Mouse (Mus musculus) forebrain, embryonic 15.5 days (tissue): ENCODE results near the gene D10Wsu102e. TPM values are rescaled to one million over a fixed set of nuclear protein-coding genes. Genes with fewer than 3 reads are reported as not detected.
"Not testable (repeated sequence)": the region's sequence is repeated elsewhere in the genome, so short reads cannot be mapped to it uniquely, and the experiment has no call there.

Source experiments
- ATAC-seq: fragments of 200-750 bp; cut with Nextera tagmentation; replicated peaks from 2 replicates; pipeline ENCODE4 v1.8.0; 2017; ENCODE audit warnings: mild to moderate bottlenecking, moderate TSS enrichment, moderate library complexity
- H3K27ac ChIP-seq: fragments of 300-500 bp; sonication (generic); replicated peaks from 2 replicates; pipeline ENCODE4 v1.5.1; 2015; ENCODE audit warnings: mild to moderate bottlenecking, inconsistent platforms
- H3K27me3 ChIP-seq: fragments of 300-500 bp; sonication (generic); 2 replicates; pipeline ENCODE4 v1.6.1; 2015; ENCODE audit warnings: inconsistent platforms
- H3K36me3 ChIP-seq: fragments of 300-500 bp; sonication (generic); 2 replicates; pipeline ENCODE4 v1.6.1; 2015; ENCODE audit warnings: mild to moderate bottlenecking, inconsistent platforms
- H3K4me1 ChIP-seq: fragments of 300-500 bp; sonication (generic); 2 replicates; pipeline ENCODE4 v1.6.1; 2015; ENCODE audit warnings: inconsistent platforms
- H3K4me2 ChIP-seq: fragments of 300-500 bp; sonication (generic); replicated peaks from 2 replicates; pipeline ENCODE4 v1.6.1; 2015; ENCODE audit warnings: mild to moderate bottlenecking, inconsistent platforms
- H3K4me3 ChIP-seq: fragments of 300-500 bp; sonication (generic); 2 replicates; pipeline ENCODE4 v1.5.1; 2015; ENCODE audit warnings: mild to moderate bottlenecking, inconsistent platforms
- H3K9ac ChIP-seq: fragments of 300-500 bp; sonication (generic); replicated peaks from 2 replicates; pipeline ENCODE4 v1.6.1; 2015; ENCODE audit warnings: mild to moderate bottlenecking, inconsistent platforms
- H3K9me3 ChIP-seq: fragments of 300-500 bp; sonication (generic); 2 replicates; pipeline ENCODE4 v1.6.1; 2016; ENCODE audit warnings: inconsistent platforms
- WGBS: fragments of 180-500 bp; shearing (Covaris S2); methylation state at CpG from one replicate; pipeline ENCODE4 v1.1.7; 2015; ENCODE audit warnings: mixed read lengths; 5-methylcytosine and 5-hydroxymethylcytosine counted together
- polyA plus RNA-seq: library from polyadenylated mRNA; unstranded; fragments of >200 nt; fragmentation: Nextera tagmentation; extraction: Ambion mirVana; gene quantifications from 2 replicates; pipeline ENCODE4 v1.2.1, GENCODE M21; 2015

Gene D10Wsu102e
- polyA plus RNA-seq, 1 experiment from 2014 or later: 1.1 TPM

DNA sequence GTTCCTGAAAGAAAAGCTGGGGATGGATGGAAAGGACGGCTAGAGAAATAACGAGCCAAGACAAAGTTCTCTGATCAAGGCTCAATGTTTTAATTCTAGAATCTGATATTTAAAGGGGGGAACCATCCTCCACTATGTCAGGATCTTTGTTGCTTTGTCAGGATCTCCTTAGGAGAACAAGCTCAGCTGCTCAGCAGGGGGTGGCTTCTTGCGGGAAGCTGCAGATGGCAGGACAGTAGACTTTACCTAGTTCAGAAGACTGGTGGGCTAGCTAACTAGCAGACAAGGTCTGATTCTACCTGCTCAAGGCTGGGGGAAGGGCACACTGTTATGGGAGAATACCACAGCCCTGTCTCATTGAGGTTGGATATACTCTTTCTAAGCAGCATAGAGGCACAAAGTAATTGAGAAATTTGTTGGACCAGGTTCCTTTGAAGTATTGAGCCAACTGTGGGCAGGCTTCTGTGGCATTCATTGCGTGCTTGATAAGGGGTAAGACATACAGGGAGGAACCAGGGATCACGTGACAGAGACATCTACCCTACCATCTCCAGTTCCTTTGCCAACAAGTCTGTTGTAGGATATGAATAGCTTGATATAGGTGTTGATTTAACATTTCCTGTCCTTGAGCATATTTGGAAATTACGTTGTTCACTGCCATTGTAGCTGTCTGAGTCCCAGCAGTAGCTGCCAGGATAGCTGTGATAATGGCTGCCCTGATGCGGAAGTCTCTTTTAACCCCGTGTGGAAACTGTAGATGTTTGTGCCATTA is 17.1 kb downstream of the D10Wsu102e start:
- no peak for ATAC-seq
- Histone ChIP-seq H3K27me3 (no peaks in the 10 kb centered on the region), H3K9me3 (no peaks in the 10 kb centered on the region), H3K36me3 (peaks cover 16% of the 10 kb centered on the region), H3K9ac (no peak overlapping the region), H3K4me1 (no peaks in the 10 kb centered on the region), H3K4me2 (no peak overlapping the region), H3K4me3 (no peak overlapping the region), H3K27ac (no peak overlapping the region)
- 83% methylated on average over 8 of the region's 8 CpGs for WGBS

GRCm38 (mm10) chr10:83378083-83378833 is 18.2 kb downstream of the D10Wsu102e start:
- Histone ChIP-seq H3K4me2 (no peak overlapping the region), H3K36me3 (peaks cover 15% of the 10 kb centered on the region), H3K9ac (no peak overlapping the region), H3K4me3 (no peak overlapping the region), H3K4me1 (no peaks in the 10 kb centered on the region), H3K9me3 (no peaks in the 10 kb centered on the region), H3K27ac (no peak overlapping the region), H3K27me3 (no peaks in the 10 kb centered on the region)
- WGBS: 74% methylated on average over 9 of the region's 9 CpGs
- ATAC-seq: no peak

- Histone ChIP-seq H3K4me2 (no peak overlapping the region), H3K36me3 (no peaks in the 10 kb centered on the region), H3K9me3 (no peaks in the 10 kb centered on the region), H3K4me3 (no peak overlapping the region), H3K9ac (no peak overlapping the region), H3K4me1 (no peaks in the 10 kb centered on the region), H3K27ac (no peak overlapping the region), H3K27me3 (no peaks in the 10 kb centered on the region)
- ATAC-seq: no peak
- WGBS: 96% methylated on average over 2 of the region's 2 CpGs
Measured at GRCm38 (mm10) chr10:83380501-83380900, 20.5 kb downstream of the D10Wsu102e start.

DNA sequence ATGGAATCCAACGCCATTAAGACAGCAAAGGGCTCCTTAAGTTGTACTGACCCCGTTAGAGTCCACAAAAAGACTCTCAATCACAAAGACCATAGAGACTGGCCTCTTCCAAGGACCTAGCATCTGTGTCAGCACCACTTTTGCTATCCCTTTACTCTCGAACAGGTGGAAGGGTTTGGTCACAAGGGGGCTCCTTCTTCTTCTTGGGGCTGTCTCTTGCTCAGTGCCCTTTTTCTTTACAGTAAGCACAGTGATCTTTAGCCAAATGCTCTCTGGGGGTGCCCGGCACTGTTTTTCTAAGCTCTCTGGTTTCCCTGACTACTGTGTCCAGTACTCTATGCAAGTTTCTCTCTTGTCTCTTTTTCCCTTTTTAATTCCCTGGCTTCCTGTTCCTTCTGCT is 22.5 kb downstream of the D10Wsu102e start:
- no peak overlapping the region for H3K4me2 ChIP-seq
- no peak for ATAC-seq
- no peak overlapping the region for H3K4me3 ChIP-seq
- H3K9me3 ChIP-seq: no peaks in the 10 kb centered on the region
- no peak overlapping the region for H3K27ac ChIP-seq
- no peaks in the 10 kb centered on the region for H3K27me3 ChIP-seq
- H3K9ac ChIP-seq: no peak overlapping the region
- H3K36me3 ChIP-seq: no peaks in the 10 kb centered on the region
- H3K4me1 ChIP-seq: no peaks in the 10 kb centered on the region
- WGBS: 83% methylated on average over 4 of the region's 4 CpGs

- no peaks in the 10 kb centered on the region for H3K4me1 ChIP-seq
- H3K9ac ChIP-seq: no peak overlapping the region
- no peaks in the 10 kb centered on the region for H3K9me3 ChIP-seq
- H3K36me3 ChIP-seq: no peaks in the 10 kb centered on the region
- no peak overlapping the region for H3K27ac ChIP-seq
- H3K4me3 ChIP-seq: no peak overlapping the region
- no peak overlapping the region for H3K4me2 ChIP-seq
- 83% methylated on average over 2 of the region's 2 CpGs for WGBS
- no peaks in the 10 kb centered on the region for H3K27me3 ChIP-seq
- ATAC-seq: no peak
Measured at GRCm38 (mm10) chr10:83382988-83383387, 23.0 kb downstream of the D10Wsu102e start.

DNA sequence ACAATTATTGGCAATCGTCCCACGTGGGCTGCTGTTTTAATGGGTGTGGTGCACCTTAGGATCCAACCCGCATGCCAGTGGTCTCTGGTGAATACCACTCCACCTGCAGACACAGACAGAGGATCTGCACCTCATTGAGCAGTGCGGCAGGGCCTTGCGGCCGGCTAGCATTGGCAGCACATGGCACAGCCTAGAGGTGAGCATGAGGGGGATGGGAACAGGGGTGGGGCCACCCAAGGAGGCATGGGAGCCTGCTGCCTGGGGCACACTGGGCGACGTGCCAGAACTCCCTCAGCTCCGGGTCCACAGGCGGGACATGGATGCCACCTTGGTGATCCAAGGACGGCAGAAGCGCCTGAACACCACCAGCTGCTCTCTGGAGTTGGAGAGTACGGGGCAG is 23.8 kb downstream of the D10Wsu102e start:
- Histone ChIP-seq H3K27me3 (no peaks in the 10 kb centered on the region), H3K27ac (no peak overlapping the region), H3K4me2 (no peak overlapping the region), H3K4me3 (no peak overlapping the region), H3K9ac (no peak overlapping the region), H3K36me3 (no peaks in the 10 kb centered on the region), H3K4me1 (no peaks in the 10 kb centered on the region), H3K9me3 (no peaks in the 10 kb centered on the region)
- ATAC-seq: no peak
- 83% methylated on average over 13 of the region's 13 CpGs for whole genome bisulfite sequencing

DNA sequence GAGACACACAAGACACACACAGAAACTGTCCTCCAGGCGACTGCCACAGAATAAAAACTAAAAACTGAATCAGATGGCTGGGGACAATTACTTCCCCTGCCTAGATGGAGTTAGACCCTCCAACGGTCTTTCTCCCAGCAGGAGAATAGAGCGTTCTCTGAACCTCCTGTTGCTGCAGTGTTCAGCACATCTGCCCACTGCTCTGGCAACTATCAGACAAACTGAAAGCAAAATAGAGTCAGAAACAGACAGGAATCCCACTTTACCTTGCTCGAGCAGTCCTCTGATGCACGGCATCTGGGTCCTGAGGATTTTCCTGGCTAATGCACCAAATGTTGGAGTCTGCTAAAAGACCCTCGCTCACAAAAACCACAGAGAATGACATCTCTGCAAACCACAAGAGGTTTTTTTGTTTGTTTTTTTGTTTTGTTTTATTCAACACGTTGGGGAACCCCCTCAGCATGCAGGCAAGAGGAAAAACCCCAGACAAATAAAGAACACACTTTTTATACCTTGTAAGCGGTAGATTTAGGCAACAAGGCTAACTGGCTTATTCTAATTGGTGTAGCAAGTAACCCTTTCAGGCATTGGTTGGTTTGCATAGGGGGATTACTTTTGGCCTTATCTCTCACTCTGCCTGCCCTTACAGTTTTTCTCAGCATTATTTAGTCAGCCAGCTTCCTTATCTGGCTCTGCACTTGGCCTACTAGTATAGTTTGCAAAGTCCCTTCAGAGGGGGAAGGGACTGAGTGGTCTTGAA is 24.6 kb downstream of the D10Wsu102e start:
- no peak overlapping the region for H3K9ac ChIP-seq
- no peak overlapping the region for H3K27ac ChIP-seq
- H3K36me3 ChIP-seq: no peaks in the 10 kb centered on the region
- WGBS: 88% methylated on average over 8 of the region's 8 CpGs
- no peaks in the 10 kb centered on the region for H3K27me3 ChIP-seq
- ATAC-seq: no peak
- H3K4me1 ChIP-seq: no peaks in the 10 kb centered on the region
- H3K4me2 ChIP-seq: no peak overlapping the region
- H3K9me3 ChIP-seq: no peaks in the 10 kb centered on the region
- no peak overlapping the region for H3K4me3 ChIP-seq

DNA sequence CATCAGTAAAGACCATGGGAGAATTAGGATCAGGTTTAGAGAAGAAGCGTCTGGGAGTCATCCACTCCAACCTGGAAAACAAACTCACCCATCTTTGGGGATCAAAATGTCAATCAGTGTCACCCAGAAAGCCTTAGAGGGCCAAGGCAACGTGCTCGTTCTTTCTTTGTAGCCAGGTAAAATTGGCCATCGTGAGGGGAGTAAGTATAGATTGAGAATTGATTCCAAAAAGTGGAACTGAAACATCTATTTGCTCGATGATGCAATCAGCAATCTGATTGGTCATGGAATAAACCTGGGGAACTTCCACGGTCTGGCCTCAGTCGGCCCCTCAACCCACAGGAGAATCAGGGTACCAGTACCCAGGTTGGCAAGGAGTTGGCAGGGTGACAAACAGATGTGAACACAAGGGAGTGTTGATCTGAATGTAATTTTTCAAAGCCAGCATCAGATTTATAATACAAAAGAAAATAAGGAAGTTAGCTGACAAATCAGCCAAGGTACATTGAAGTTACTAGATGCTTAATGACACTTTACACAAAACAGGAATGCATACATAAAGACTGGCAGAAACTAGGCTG is 25.4 kb downstream of the D10Wsu102e start:
- WGBS: 96% methylated on average over 7 of the region's 7 CpGs
- Histone ChIP-seq H3K9ac (no peak overlapping the region), H3K9me3 (no peaks in the 10 kb centered on the region), H3K4me3 (no peak overlapping the region), H3K4me1 (no peaks in the 10 kb centered on the region), H3K27me3 (no peaks in the 10 kb centered on the region), H3K4me2 (no peak overlapping the region), H3K36me3 (no peaks in the 10 kb centered on the region), H3K27ac (no peak overlapping the region)
- ATAC-seq: no peak

DNA sequence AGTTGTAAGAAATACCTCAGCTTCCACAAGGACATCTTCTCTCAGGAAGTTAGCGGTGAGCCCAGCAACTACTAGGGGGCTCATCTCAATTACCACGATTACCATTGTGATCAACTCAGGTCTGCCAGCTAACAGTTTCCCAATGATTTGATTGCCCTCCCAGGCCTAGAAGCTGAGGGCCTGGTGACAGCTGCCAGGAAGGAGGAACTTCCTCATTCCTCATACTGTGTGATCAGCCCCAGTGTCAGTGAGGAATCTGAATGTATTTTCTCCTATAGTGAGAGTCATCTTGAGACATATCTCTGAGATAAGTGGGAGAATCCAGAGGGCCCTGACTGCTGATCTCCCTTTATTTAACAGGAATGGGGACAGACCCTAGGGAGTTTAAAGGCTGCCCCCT is 37.3 kb downstream of the D10Wsu102e start:
- no peak overlapping the region for H3K4me3 ChIP-seq
- no peak overlapping the region for H3K4me2 ChIP-seq
- no peaks in the 10 kb centered on the region for H3K4me1 ChIP-seq
- no peaks in the 10 kb centered on the region for H3K9me3 ChIP-seq
- no peaks in the 10 kb centered on the region for H3K27me3 ChIP-seq
- H3K27ac ChIP-seq: no peak overlapping the region
- H3K36me3 ChIP-seq: no peaks in the 10 kb centered on the region
- ATAC-seq: no peak
- no peak overlapping the region for H3K9ac ChIP-seq
- 99% methylated on average over 2 of the region's 2 CpGs for WGBS

GRCm38 (mm10) chr10:83400896-83401295 is 40.9 kb downstream of the D10Wsu102e start:
- H3K4me3 ChIP-seq, H3K27ac ChIP-seq, H3K9ac ChIP-seq, H3K36me3 ChIP-seq, ATAC-seq, H3K4me2 ChIP-seq, H3K4me1 ChIP-seq, H3K9me3 ChIP-seq, H3K27me3 ChIP-seq: not testable (repeated sequence)
- WGBS: 86% methylated on average over 7 of the region's 7 CpGs

DNA sequence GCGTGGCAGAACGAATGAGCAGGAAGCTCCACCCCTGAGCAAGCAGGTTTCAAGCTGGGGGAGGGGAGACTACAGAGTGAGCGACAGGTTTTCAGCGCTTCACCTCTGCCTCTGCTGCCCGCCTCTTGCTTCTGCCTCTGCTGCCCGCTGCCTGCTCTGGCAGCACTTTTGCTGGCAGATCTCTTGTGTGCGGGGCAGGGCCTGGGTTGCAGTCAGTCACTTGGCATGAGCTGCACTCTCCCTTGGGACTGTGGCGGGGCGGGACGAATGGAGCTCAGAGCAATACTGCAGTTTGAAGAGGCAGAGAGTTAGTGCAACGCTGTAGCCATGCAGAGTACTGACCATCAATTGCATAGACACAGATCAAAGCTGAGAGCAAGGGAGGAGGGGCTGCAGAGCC is 45.0 kb downstream of the D10Wsu102e start:
- H3K4me2 ChIP-seq: no peak overlapping the region
- no peak overlapping the region for H3K27ac ChIP-seq
- no peak for ATAC-seq
- H3K4me1 ChIP-seq: no peaks in the 10 kb centered on the region
- peaks cover 8% of the 10 kb centered on the region for H3K36me3 ChIP-seq
- 95% methylated on average over 11 of the region's 11 CpGs for WGBS
- no peaks in the 10 kb centered on the region for H3K27me3 ChIP-seq
- no peak overlapping the region for H3K4me3 ChIP-seq
- H3K9me3 ChIP-seq: no peaks in the 10 kb centered on the region
- no peak overlapping the region for H3K9ac ChIP-seq

DNA sequence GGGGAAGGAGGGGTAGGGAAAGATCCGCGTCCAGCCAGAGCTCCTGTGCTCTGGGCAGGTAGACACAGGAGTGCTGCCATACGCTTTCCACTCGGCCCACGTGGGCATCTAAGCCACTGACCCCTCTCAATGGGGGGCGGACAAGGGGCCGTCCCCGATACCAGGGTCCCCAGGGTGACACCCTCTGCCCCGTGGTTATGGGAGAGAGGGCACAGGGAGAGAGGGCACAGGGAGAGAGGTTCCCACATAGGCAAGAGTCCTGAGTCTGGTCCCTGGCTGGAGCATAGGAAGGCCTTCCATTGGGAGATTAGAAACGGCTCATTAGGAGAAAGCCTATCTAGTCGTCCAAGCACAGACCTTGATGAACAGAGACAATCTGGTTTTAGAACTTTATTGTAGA is 45.7 kb downstream of the D10Wsu102e start:
- Histone ChIP-seq H3K4me2 (no peak overlapping the region), H3K36me3 (peaks cover 11% of the 10 kb centered on the region), H3K9ac (no peak overlapping the region), H3K9me3 (no peaks in the 10 kb centered on the region), H3K27ac (no peak overlapping the region), H3K27me3 (no peaks in the 10 kb centered on the region), H3K4me3 (no peak overlapping the region), H3K4me1 (no peaks in the 10 kb centered on the region)
- 93% methylated on average over 11 of the region's 11 CpGs for WGBS
- no peak for ATAC-seq
